Mouse (Mus musculus) stomach, embryonic 14.5 days (tissue): Measurements from ENCODE around the gene Dmrt3. TPM values are rescaled to one million over a fixed set of nuclear protein-coding genes. Genes with fewer than 3 reads are reported as not detected.

Experiments used
- ATAC-seq: fragments of 200-750 bp; cut with Nextera tagmentation; 2 replicates; pipeline ENCODE4 v1.8.0; 2017; ENCODE audit warnings: low read depth, moderate TSS enrichment; ENCODE audit not compliant: insufficient number of reproducible peaks, insufficient read depth, low FRiP score
- H3K27ac ChIP-seq: fragments of 300-500 bp; sonication (generic); 2 replicates; pipeline ENCODE4 v1.5.1; 2014; ENCODE audit warnings: mild to moderate bottlenecking, low read length, moderate library complexity, mixed read lengths
- H3K27me3 ChIP-seq: fragments of 300-500 bp; sonication (generic); 2 replicates; pipeline ENCODE4 v1.6.1; 2014; ENCODE audit warnings: low read length, control low read depth, mixed read lengths; ENCODE audit not compliant: control insufficient read depth, insufficient read depth
- H3K36me3 ChIP-seq: fragments of 300-500 bp; sonication (generic); 2 replicates; pipeline ENCODE4 v1.6.1; 2014; ENCODE audit warnings: mild to moderate bottlenecking, control low read depth, low read length, moderate library complexity, mixed read lengths; ENCODE audit not compliant: control insufficient read depth, insufficient read depth
- H3K4me1 ChIP-seq: fragments of 300-500 bp; sonication (generic); 2 replicates; pipeline ENCODE4 v1.6.1; 2014; ENCODE audit warnings: low read length, control low read depth, mixed read lengths; ENCODE audit not compliant: control insufficient read depth, insufficient read depth
- H3K4me2 ChIP-seq: fragments of 300-500 bp; sonication (generic); replicated peaks from 2 replicates; pipeline ENCODE4 v1.6.1; 2014; ENCODE audit warnings: low read depth, low read length, control low read depth
- H3K4me3 ChIP-seq: fragments of 300-500 bp; sonication (generic); 2 replicates; pipeline ENCODE4 v1.5.1; 2014; ENCODE audit warnings: low read depth, low read length, control low read depth
- H3K9ac ChIP-seq: fragments of 300-500 bp; sonication (generic); replicated peaks from 2 replicates; pipeline ENCODE4 v1.6.1; 2014; ENCODE audit warnings: low read depth, mild to moderate bottlenecking, control low read depth, low read length, moderate library complexity, mixed read lengths
- H3K9me3 ChIP-seq: fragments of 300-500 bp; sonication (generic); 2 replicates; pipeline ENCODE4 v1.6.1; 2016; ENCODE audit warnings: low read depth, low read length, control low read depth; ENCODE audit not compliant: control insufficient read depth
- WGBS: fragments of 180-500 bp; shearing (Covaris S2); extraction: QIAGEN DNeasy Blood & Tissue Kit; methylation state at CpG from one replicate; pipeline ENCODE4 v1.1.7; 2014; 5-methylcytosine and 5-hydroxymethylcytosine counted together
- polyA plus RNA-seq: library from polyadenylated mRNA; unstranded; fragments of >200 nt; fragmentation: Nextera tagmentation; extraction: Ambion mirVana; gene quantifications from 2 replicates; pipeline ENCODE4 v1.2.1, GENCODE M21; 2014

Gene Dmrt3
- polyA plus RNA-seq, 1 experiment from 2014 or later: 1.9 TPM

- H3K9me3 ChIP-seq: no peaks in the 10 kb centered on the region
- peaks cover 9% of the 10 kb centered on the region; the same call in 1 of the 2 replicates for H3K4me1 ChIP-seq
- 16% methylated on average over 16 of the region's 16 CpGs for WGBS
- no peak overlapping the region for H3K4me3 ChIP-seq
- no peak for ATAC-seq
- peaks cover 74% of the 10 kb centered on the region for H3K27me3 ChIP-seq
- H3K9ac ChIP-seq: no peak overlapping the region
- H3K27ac ChIP-seq: no peak overlapping the region
- H3K36me3 ChIP-seq: no peaks in the 10 kb centered on the region
- H3K4me2 ChIP-seq: no peak overlapping the region
Measured at GRCm38 (mm10) chr19:25611876-25612805, 2.0 kb downstream of the Dmrt3 start.

- H3K27me3 ChIP-seq: peaks cover 67% of the 10 kb centered on the region
- H3K4me3 ChIP-seq: no peak overlapping the region
- no peak for ATAC-seq
Measured at GRCm38 (mm10) chr19:25612806-25613295, 2.8 kb downstream of the Dmrt3 start.

GRCm38 (mm10) chr19:25613476-25614300 lies 3.6 kb downstream of the Dmrt3 start:
- H3K27me3 ChIP-seq: peaks cover 65% of the 10 kb centered on the region
- H3K36me3 ChIP-seq: no peaks in the 10 kb centered on the region
- no peak overlapping the region for H3K27ac ChIP-seq
- no peaks in the 10 kb centered on the region for H3K9me3 ChIP-seq
- H3K9ac ChIP-seq: no peak overlapping the region
- H3K4me3 ChIP-seq: no peak overlapping the region
- no peak overlapping the region for H3K4me2 ChIP-seq
- ATAC-seq: no peak
- WGBS: 15% methylated on average over 13 of the region's 13 CpGs
- H3K4me1 ChIP-seq: peaks cover 9% of the 10 kb centered on the region; the same call in 1 of the 2 replicates

More at GRCm38 (mm10) chr19:25612806-25613295, 2.8 kb downstream of the Dmrt3 start:
- no peak overlapping the region for H3K9ac ChIP-seq
- no peaks in the 10 kb centered on the region for H3K9me3 ChIP-seq
- H3K36me3 ChIP-seq: no peaks in the 10 kb centered on the region
- no peak overlapping the region for H3K4me2 ChIP-seq
- H3K27ac ChIP-seq: no peak overlapping the region
- H3K4me1 ChIP-seq: peaks cover 9% of the 10 kb centered on the region; the same call in 1 of the 2 replicates
- 16% methylated on average over 6 of the region's 6 CpGs for WGBS

- Histone ChIP-seq H3K27ac (no peak overlapping the region), H3K4me3 (no peak overlapping the region), H3K27me3 (peaks cover 59% of the 10 kb centered on the region), H3K4me1 (peaks cover 3% of the 10 kb centered on the region; the same call in 1 of the 2 replicates), H3K9ac (no peak overlapping the region), H3K9me3 (no peaks in the 10 kb centered on the region), H3K36me3 (no peaks in the 10 kb centered on the region), H3K4me2 (no peak overlapping the region)
- no peak for ATAC-seq
- WGBS: 8% methylated on average over 6 of the region's 6 CpGs
Measured at GRCm38 (mm10) chr19:25615889-25616288, 5.8 kb downstream of the Dmrt3 start.

GRCm38 (mm10) chr19:25622291-25623251 lies 12.5 kb downstream of the Dmrt3 start:
- Histone ChIP-seq H3K4me1 (no peaks in the 10 kb centered on the region), H3K9ac (no peak overlapping the region), H3K4me2 (peak overlapping the region; percentile 44), H3K27me3 (peaks cover 29% of the 10 kb centered on the region), H3K27ac (no peak overlapping the region), H3K4me3 (peak overlapping the region; percentile 18), H3K36me3 (no peaks in the 10 kb centered on the region), H3K9me3 (no peaks in the 10 kb centered on the region)
- peak; percentile 33; the same call in 1 of the 2 replicates for ATAC-seq
- 32% methylated on average over 54 of the region's 54 CpGs for WGBS

- peaks cover 14% of the 10 kb centered on the region for H3K27me3 ChIP-seq
- 11% methylated on average over 9 of the region's 9 CpGs for WGBS
- no peaks in the 10 kb centered on the region for H3K4me1 ChIP-seq
- no peak for ATAC-seq
- no peaks in the 10 kb centered on the region for H3K9me3 ChIP-seq
- no peak overlapping the region for H3K27ac ChIP-seq
- H3K36me3 ChIP-seq: no peaks in the 10 kb centered on the region
- no peak overlapping the region for H3K9ac ChIP-seq
- no peak overlapping the region for H3K4me3 ChIP-seq
- H3K4me2 ChIP-seq: no peak overlapping the region
Measured at GRCm38 (mm10) chr19:25628490-25628889, 18.4 kb downstream of the Dmrt3 start.

- WGBS: 55% methylated on average over 5 of the region's 5 CpGs
- no peaks in the 10 kb centered on the region for H3K9me3 ChIP-seq
- H3K9ac ChIP-seq: no peak overlapping the region
- no peak for ATAC-seq
- H3K4me3 ChIP-seq: no peak overlapping the region
- H3K36me3 ChIP-seq: no peaks in the 10 kb centered on the region
- H3K27ac ChIP-seq: no peak overlapping the region
- H3K27me3 ChIP-seq: no peaks in the 10 kb centered on the region
- H3K4me2 ChIP-seq: no peak overlapping the region
- no peaks in the 10 kb centered on the region for H3K4me1 ChIP-seq
Measured at GRCm38 (mm10) chr19:25635119-25635518, 25.0 kb downstream of the Dmrt3 start.
